Mouse (Mus musculus) mouse embryonic stem cell (cell line): ENCODE data around the gene Prdm4.

Source experiments
- in situ Hi-C, 2 experiments: fragments of 300-500 bp; cut with MboI; formaldehyde crosslinking; loops; 1 replicate in 1 of 2; 3 replicates in 1 of 2; pipeline ENCODE4 v1.14.3; 2019 to 2020; ENCODE audit warnings: low sequenced_read_pairs in 2 of 2, low pct_unique_long_range_greater_than_20kb in 1 of 2, mixed read lengths in 1 of 2; ENCODE audit not compliant: unreplicated experiment in 1 of 2

Prdm4 gene

GRCm38 (mm10) chr10:85875812-85876211 is 41.1 kb downstream of the Prdm4 start:
- in situ Hi-C loops, result no loop called here

- in situ Hi-C loops, result no loop called here
Measured at GRCm38 (mm10) chr10:85873861-85874544, 42.9 kb downstream of the Prdm4 start.

- in situ Hi-C loops, result no loop called here
Measured at GRCm38 (mm10) chr10:85872479-85872773, 44.5 kb downstream of the Prdm4 start.

- in situ Hi-C loops, result no loop called here
Measured at GRCm38 (mm10) chr10:85871698-85872478, 45.1 kb downstream of the Prdm4 start.

- in situ Hi-C loops, result no loop called here
Measured at GRCm38 (mm10) chr10:85846105-85846862, 70.7 kb downstream of the Prdm4 start.
